Mouse (Mus musculus) layer of hippocampus, postnatal 14 days (tissue): ENCODE measurements around the gene Pitpnm2. TPM values are rescaled to one million over a fixed set of nuclear protein-coding genes. Genes with fewer than 3 reads are reported as not detected.
A peak's percentile ranks its signal among the peaks of the same experiment; 100 is the strongest.

ENCODE experiments used
- DNase-seq, 2 experiments: peaks; one replicate each; pipeline ENCODE4 v3.0.0; 2021 to 2022; ENCODE audit warnings: low spot score in 2 of 2, mixed read lengths in 1 of 2
- total RNA-seq, 2 experiments: library from RNA; stranded (reverse); gene quantifications; 2 replicates each; pipeline ENCODE4 v1.2.3; 2021

Gene Pitpnm2
- total RNA-seq, 2 experiments from 2014 or later = 172 to 174 TPM

- no peak for DNase-seq
Measured at GRCm38 (mm10) chr5:124248845-124249613, 531 bp downstream of the Pitpnm2 start.

DNA sequence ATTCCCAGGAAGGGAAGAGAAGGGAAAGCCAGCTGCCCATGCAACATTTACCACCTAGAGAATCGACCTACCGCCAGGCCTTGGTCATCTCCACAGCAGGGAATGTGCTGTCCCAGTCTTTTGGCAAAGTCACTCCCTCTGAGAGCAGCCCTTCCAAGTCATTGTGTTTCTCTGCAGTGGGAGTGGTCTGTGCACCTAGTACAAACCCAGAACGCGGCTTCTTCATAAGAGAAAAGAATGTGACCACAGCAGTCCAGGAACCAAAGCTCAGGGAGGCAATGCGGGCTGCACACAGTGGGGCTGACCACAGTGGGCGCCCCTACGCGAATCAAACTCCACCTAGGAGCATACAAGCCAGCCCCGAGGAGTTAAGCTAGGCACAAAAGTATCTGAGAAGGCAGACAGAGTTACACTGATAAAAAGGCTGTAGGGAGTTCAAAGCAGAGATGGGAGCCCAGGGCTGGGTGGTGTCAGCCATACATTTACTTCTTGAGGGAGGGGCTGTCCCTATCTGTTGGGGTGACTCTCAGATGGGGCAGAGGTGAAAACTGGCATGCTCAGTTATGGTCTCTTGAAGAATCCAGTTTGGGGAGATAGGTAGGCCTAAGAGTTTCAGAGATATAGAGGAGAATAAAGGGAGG lies 1.5 kb downstream of the Pitpnm2 start:
- DNase-seq = no peak

GRCm38 (mm10) chr5:124247296-124247695 lies 2.3 kb downstream of the Pitpnm2 start:
- DNase-seq = no peak

GRCm38 (mm10) chr5:124244885-124245284 lies 4.7 kb downstream of the Pitpnm2 start:
- no peak for DNase-seq

DNA sequence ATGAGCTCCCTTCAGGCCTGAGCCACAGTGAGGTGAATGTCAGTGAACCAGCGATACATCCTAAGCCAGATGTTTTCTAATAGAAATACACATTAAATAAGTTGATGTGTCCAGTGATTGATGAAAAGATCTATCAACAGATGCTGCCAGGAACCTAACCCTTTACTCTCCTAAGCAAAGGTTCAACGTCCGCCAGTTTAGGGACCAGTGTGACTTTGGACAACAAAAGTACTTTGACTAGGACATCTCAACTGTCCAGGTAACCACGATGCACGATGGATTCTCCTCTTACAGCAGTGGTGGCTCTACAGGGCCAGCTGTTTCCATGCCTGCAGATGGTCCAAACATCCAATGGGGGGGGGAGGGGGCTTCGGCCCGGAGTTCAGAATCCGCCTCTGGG lies 5.1 kb downstream of the Pitpnm2 start:
- DNase-seq = no peak

- DNase-seq = no peak
Measured at GRCm38 (mm10) chr5:124243236-124243901, 6.2 kb downstream of the Pitpnm2 start.

DNA sequence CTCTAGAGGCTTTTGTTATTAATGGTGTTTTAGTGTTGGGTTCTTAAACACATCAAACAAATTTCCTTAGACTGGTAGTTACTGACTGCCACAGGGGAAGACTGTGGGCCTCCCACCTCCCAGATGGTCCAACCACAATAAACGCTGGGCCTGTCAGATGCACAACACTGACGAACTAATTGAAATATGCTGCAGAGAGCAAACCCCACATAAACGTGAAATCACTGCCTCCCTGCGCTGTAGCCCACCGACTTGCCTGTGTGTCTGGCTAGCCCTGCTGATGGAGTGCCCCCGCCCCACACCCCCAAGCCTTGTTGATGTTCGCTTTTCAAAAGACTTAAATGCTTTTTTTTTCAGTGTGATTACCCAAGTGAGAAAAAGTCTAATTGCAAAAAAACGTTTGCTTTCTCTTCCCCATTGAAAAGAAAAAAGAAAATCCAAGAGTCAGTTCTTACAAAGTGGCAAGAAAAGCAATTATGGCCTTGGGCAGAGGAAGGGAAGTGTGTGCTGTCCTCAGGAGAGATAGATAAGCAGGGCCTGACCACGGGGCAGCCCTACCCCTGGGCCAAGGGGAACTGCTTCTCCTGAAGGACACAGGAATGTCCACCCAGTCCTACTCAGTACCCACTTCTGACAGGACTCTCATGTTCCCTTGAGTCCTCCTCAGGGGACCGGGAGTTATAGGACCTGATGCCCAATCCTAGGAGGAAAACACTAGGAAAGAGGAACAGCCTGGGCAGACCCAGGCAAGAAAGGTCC lies 7.7 kb downstream of the Pitpnm2 start:
- DNase-seq = peak in 1 of 2 experiments; percentile 57

GRCm38 (mm10) chr5:124240841-124241685 lies 8.5 kb downstream of the Pitpnm2 start:
- no peak for DNase-seq

DNA sequence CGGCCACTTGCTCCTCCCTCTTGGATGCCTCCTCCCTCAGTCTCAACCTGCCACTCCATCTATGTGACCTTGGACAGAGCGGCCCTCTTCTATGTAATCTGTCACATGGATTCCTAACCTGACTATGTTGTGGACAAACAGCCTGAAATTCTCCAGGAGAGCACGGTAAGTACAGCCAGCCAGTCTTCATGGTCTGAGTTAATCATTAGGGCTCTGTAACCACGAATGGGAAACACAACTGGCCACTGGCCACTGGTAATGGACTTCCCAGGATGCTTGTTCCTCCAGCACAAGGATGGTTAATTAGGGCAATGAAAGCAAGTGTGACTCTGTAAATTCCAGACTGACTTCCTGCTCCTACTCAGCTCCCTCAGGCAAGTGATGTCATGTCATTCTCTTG lies 13.4 kb downstream of the Pitpnm2 start:
- no peak for DNase-seq

GRCm38 (mm10) chr5:124234778-124235177 lies 14.8 kb downstream of the Pitpnm2 start:
- DNase-seq = no peak

- DNase-seq = no peak
Measured at GRCm38 (mm10) chr5:124233874-124234661, 15.5 kb downstream of the Pitpnm2 start.

- no peak for DNase-seq
Measured at GRCm38 (mm10) chr5:124233144-124233465, 16.5 kb downstream of the Pitpnm2 start.

DNA sequence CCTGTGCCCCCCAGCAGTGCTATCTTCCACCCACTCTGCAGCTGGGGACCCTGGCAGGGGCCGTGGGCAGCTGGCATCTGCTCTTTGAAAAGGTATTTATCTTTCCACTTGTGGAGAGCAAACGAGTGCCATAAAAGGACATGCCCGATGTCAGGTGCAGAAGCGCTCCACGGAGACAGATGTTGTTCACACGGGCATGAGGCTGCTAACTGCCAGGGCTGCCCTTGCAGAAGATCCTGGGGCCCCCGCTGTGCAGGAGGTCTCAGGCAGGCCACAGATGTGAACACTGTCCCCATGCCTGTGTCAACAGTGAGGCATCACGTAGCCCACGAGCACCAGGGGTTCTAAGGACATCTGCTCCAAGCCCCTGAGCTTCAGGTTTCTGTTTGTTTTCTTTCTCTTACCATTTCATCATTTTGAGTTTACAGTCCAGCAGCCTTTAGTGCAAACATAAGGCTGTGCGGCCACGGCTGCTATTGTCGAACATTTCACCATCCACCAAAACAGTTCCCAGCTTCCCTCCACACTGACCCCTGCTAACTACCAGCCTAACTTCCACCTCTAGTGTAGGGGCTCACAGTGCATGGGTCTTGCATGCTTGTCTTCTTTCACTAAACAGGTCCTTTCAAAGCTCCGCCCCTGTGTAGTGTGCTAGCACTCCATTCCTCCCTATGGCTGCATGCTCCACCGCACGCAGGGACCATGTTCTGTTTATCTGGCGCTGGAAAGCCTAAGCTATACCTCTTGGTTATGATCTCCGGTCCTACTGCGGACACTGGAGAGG lies 17.0 kb downstream of the Pitpnm2 start:
- no peak for DNase-seq

- DNase-seq = no peak
Measured at GRCm38 (mm10) chr5:124230461-124230860, 19.1 kb downstream of the Pitpnm2 start.

- DNase-seq = no peak
Measured at GRCm38 (mm10) chr5:124227193-124227592, 22.4 kb downstream of the Pitpnm2 start.

- DNase-seq = no peak
Measured at GRCm38 (mm10) chr5:124226494-124226893, 23.1 kb downstream of the Pitpnm2 start.

DNA sequence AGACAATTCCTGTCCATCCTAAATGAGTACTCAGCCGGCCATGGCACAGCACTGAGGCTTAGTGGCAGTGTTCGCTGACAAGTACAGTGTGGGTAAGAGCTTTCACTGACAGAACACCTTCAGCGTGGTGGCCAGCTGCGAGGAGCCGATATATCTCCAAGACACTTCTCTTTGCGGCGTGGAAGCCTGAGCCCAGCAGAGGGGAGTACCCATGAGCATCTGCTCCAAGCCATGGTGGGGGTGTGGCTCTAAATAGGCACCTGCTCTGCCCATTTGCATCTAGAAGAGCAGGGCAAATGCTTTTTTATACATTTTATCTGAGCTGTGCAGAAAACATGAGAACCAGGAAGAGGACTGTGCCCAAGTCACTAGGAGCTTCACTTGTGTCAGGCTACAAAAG lies 23.7 kb downstream of the Pitpnm2 start:
- DNase-seq = no peak

DNA sequence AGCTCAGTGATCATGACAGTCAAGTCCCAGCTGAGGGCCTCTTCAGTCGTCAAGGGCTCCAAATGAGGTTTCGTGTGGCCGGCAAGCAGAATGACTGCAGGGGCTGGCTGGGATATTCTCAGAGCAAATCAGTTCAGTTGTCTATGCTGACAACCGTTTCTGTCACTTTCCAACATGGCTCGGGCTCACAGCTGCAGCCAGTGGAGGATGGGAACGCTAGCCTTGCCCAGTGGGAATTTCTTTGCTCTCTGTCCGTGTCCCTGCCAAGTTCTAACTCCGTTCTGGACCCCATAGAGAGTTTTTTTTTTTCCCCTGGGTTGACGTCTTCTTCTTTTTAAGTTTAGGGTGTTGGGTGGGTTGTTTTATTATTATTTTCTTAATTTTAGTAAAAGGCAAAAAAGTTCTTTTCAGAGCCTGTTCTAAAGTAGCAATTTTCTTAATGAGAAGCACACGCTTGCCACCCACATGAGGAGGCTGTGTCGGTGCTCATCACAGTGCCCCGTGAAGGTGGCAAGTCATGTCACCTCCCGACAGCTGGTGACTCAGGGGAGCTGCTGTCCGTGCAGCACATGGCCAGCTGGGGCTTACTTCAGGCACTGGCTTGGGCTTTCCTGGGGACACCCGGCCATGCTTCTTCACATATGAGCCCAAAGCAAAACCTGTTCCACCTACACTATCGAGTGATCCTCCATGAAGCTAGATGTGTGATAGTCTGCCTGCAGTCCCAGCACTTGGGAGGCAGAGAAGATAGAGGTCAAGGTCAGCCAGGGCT lies 25.1 kb downstream of the Pitpnm2 start:
- DNase-seq = no peak
